Mouse (Mus musculus): ENCODE results near the gene Klhl35.

The Klhl35 gene

DNA sequence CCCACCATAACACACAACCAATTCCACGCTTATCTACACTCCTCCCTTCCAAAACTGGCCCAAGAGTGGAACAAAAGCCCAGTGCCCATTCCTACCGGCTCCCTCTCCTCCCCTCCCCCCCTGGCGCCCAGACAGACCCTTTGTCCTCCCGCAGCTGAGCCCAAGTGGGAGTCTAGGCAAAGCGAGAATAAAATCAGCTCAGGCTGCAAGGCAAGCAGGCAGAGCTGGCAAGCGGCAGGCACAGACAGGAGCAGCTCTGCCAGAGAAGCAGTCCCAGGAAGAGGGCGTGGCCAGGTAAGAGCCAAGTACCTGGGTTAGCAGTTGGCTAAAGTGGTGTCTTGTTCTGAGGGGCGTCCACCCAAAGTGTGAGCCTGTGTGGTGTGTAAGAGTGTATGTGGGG lies at the start of gene Klhl35:
Gene Klhl35 (plus strand): TSS at position 194 of the 400 bp plus-strand sequence.
- in situ Hi-C loops (cut with MseI, MboI): no loop called here

DNA sequence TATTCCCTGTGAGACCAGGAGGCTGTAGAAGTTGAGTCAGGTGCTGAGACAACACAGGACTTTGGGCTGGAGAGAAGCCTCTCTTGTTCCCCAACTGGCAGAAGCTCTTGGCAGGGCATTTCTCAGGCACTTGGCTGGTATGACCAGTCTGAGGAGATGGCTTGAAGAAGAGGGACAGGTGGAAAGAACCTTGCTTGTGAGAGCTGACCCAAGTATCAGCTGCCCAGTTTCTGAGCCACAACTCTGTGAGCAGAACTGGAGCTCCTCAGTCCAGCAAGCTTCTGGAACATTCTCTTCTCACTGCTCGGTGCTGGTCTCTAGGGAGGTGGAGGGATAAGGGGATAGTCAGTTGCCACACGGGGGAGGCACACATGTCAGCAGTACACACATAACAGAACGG lies 46.5 kb upstream of the Klhl35 start:
- in situ Hi-C loops (cut with MseI, MboI): no loop called here

DNA sequence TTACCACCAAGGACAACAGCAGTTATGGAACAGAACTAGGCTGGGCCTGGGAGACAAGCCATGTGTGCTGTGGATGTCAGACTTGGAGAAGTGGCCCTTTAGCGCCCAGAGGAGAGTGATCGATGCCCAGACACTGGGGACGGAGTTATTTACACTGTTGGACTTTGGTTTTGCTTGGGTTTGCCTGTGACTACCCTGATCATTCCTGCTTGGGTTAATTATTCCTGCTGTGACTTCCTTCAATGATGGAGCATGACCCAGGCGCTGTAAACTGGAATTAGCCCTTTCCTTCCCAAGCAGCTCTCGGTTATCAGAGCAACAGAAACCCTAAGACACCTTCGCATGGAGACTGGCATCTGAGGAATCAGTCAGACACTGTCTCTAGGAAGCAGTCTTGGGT lies 44.8 kb upstream of the Klhl35 start:
- in situ Hi-C loops (cut with MseI, MboI): no loop called here

DNA sequence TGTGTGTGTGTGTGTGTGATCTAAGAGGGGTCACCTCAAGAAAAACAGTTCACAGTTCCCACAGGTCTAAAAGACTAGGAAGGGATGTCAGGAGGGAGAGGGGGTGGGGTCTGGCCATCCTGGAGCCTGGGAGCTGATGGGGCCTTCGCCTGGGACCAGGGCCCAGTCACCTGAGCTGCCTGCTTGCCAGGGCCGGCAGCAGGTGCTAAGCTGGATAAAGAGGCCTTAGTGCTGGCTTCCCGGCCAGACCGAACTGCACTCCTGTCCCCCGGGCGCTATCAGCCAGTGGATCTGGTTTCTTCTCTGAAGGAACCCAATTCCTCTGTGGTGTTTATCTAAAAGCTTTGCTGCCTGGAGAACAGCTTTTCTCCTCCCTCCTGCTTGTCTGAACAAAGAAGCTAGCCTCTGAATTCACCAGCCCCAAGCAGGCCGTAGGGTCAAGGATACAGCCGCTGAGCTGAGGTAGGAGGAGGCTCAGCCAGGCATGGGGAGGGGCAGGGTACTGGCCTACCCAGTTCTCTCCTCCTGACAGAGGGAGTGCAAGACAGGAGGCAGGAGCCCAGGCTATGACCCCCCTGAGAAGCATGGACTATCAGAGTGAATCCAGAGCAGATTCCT lies 41.2 kb upstream of the Klhl35 start:
- in situ Hi-C loops (cut with MseI, MboI): no loop called here

DNA sequence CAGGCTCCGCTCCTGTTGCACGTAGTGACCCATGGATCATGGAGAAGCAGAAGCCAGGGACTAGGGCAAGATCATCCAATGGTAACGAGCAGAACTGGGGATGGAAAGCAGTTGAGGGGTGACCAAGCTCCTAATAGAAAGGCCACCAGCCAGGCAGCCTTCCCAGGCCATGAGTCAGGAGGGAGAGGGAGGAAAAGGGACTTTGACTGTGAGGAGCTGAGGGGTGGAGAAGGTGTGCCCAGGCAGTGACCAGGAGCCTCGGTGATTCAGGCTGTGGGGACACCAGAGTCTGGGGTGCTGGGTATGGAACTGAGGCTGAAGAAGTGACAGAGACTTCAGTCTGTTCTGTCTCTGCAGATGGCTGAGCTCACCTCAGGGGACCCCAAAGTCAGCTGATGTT lies 40.1 kb upstream of the Klhl35 start:
- in situ Hi-C loops (cut with MseI, MboI): no loop called here

DNA sequence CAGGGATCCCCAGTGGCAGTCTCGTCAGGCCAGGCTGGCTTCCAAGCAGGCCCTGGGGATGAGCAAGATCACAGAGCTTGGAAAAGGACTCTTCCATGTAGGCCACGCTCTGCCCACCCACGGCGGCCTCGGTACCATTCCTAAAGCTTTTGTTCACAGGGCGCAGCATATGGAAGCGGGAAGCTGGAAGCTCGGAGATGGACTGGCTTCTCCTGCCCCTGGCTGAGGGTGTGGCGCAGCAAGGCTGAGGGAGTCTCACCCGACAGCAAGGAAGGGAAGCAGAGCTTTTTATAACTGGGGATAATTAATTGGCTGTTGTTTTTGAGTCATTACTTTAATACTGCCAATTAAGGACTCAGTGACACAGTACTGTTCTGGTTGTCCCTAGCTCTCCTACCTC lies 38.8 kb upstream of the Klhl35 start:
- in situ Hi-C loops (cut with MseI, MboI): no loop called here

DNA sequence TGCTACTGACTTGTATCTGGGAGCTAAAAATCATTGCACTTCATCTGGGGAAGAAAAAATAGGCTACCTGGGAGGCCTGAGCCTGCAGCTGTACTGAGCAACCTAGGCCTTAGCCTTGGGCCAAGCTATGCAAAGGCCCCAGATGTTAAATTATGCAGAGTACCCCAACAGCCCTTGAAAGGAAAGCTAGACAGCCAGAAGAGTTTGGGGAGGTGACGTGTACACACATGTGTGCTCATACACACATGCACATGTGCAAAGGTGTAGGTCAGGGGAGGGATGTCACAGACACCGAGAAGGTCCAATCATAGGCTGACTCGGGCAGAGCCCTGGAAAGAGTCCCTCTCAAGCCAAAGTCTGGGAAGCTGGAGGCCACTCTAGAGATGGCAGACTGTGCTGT lies 37.8 kb upstream of the Klhl35 start:
- in situ Hi-C loops (cut with MseI, MboI): no loop called here

DNA sequence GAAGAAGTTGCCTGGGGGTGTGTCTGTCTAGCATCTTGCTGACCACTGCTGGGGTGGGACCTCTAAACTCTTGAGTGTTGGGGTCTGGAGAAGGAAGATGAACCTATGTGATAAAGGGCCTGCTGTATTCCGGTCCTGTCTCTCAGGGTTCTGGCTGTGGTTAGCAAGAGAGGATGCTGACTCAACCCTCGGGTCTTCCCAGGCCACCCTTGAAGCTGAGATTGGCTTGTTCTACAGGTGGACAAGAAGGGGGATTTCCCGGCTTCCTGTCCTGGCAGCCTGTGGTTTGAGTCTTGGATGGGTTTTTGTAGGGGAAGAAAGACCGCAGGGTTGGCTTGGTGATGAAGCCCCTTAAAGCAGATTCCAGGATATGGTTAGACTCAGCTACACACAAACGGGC lies 37.0 kb upstream of the Klhl35 start:
- in situ Hi-C loops (cut with MseI, MboI): no loop called here

DNA sequence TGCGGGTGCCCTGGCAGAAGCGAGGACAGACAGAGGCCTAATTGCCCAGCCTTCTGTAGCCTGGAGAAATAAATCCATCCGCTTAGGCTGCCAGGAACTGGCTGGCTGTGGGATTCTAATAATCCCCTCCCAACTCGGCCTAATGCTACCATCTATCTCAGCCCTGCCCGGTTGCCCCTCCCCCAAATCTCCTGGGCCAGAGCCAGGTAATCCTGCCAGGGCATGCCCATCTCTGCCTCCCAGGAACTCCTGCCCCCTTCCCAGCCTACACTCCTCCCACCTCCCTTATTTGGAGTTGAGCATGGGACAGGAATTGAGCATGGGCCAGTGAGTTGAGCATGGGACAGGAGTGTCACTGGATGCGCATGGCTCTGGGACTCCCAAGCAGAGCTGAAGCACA lies 36.0 kb upstream of the Klhl35 start:
- in situ Hi-C loops (cut with MseI, MboI): no loop called here

- in situ Hi-C loops (cut with MseI, MboI): no loop called here
Observed at GRCm38 (mm10) chr7:99430246-99430645, 35.6 kb upstream of the Klhl35 start.

DNA sequence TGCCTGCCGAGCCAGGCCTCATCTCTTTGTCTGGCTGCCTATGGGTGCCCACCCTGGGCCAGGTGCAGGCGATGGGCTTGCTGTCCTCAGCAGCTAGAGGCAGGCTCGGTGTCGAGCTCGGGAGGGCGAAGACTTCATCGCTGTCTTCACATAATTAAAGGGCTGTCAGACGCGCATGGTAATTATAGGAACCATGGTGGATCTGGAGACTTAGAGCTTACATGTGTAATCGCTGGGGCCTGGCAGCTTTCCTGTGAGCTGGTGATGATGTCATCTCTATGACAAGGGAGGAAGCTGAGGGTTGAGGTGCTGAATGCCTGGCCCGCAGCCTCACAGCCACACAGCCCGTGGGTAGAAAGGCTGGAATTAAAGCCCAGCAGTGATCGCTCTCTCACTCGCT lies 33.6 kb upstream of the Klhl35 start:
- in situ Hi-C loops (cut with MseI, MboI): no loop called here

DNA sequence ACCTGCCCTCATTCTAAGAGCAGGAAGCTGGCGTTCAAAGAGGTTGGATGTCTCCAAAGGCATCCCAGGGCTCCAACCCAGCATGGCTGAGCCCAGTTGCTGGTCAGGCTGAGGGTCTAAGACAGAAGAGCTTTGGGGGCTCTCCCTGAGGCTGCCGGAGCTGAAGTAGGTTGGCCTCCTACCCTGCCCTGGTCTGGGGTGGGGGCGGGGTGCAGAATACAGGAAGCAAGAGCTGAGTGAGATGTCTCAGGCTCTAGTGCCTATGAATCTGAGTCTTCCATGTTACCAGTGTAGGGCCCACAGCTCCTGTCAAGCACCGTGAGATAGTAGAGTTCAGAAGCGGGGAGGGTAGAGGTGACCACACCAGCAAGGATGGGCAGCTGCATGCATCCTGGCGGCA lies 32.9 kb upstream of the Klhl35 start:
- in situ Hi-C loops (cut with MseI, MboI): no loop called here

GRCm38 (mm10) chr7:99434672-99435250 lies 31.0 kb upstream of the Klhl35 start:
- in situ Hi-C loops (cut with MseI, MboI): no loop called here

GRCm38 (mm10) chr7:99436530-99436929 lies 29.3 kb upstream of the Klhl35 start:
- in situ Hi-C loops (cut with MseI, MboI): no loop called here

- in situ Hi-C loops (cut with MseI, MboI): no loop called here
Observed at GRCm38 (mm10) chr7:99438881-99439280, 26.9 kb upstream of the Klhl35 start.

DNA sequence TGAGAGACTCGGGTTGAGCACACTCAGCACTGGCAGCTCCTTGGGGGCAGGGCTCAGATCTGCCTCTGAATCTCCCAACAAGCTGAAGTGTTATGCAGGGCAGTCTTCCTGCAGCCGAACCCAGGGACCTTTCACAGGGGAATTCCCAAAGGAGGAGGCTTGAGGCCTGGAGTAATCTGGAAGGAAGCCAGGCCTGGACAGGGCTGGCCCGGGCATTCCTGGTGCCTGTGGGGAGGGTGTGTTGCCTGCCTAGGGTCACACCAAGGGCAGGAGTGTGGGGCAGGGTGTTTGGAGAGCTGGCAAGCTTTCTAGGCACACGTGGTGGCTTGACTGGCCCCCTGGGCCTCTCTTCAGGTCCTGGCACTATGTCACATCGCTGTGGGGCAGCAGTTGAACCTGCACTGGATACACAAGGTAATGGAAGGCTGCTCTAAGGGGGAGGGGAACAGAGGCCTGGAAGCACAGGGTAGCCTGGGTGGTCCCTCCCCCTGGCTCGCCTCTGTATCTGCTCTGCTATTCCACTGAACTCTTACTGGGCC lies 24.2 kb upstream of the Klhl35 start:
- in situ Hi-C loops (cut with MseI, MboI): loop anchor here in 1 of 2 experiments (5.0 kb wide), 1 partner anchor 64 kb away; no protein-coding TSS in a partner anchor

DNA sequence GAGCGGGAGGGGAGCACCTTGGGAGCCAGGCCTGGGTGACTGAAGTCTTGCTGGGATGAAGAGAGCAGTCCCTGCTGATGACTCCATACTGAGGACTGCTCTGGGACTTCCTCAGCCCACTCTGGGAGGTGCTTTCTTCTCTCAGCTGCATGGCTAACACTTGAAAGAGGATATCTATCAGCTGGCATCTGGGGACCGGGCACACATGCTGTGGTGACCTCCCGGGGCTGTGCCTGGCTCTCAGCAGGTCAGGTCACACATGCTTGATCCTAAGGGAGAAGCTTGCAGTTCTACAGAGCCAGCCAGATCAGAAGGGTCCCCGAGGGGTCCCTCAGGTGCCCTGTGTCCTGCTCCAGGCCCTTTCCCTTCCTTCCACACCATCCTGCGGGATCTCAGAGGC lies 22.6 kb upstream of the Klhl35 start:
- in situ Hi-C loops (cut with MseI, MboI): loop anchor here in 1 of 2 experiments (5.0 kb wide), 1 partner anchor 66 kb away; no protein-coding TSS in a partner anchor

- in situ Hi-C loops (cut with MseI, MboI): loop anchor here in 1 of 2 experiments (5.0 kb wide), 1 partner anchor 67 kb away; no protein-coding TSS in a partner anchor
Observed at GRCm38 (mm10) chr7:99444012-99444411, 21.8 kb upstream of the Klhl35 start.

DNA sequence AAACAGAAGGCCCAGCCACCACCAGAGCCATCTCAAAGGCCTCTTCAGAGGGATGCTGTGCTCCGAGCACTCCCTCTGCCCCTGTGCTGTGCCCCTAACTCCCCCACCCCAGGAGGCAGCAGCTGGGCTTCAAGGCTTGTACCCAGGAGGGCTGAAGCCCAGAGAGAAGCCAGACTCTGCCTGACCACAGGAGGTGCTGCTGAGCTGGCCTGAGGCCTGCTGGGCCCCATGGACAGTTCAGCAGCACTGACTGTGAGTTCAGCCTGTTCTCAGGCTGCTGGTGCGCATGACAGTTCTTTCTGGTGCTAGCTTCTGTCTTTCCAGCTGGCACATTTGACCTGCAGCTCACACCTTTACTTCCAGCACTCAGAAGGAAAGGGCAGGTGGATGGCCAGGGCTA lies 20.0 kb upstream of the Klhl35 start:
- in situ Hi-C loops (cut with MseI, MboI): loop anchor here in 1 of 2 experiments (5.0 kb wide), 1 partner anchor 69 kb away; no protein-coding TSS in a partner anchor

- in situ Hi-C loops (cut with MseI, MboI): loop anchor here in 1 of 2 experiments (5.0 kb wide), 1 partner anchor 70 kb away; no protein-coding TSS in a partner anchor
Observed at GRCm38 (mm10) chr7:99447323-99447722, 18.5 kb upstream of the Klhl35 start.

- in situ Hi-C loops (cut with MseI, MboI): loop anchor here in 1 of 2 experiments (5.0 kb wide), 1 partner anchor 71 kb away; no protein-coding TSS in a partner anchor
Observed at GRCm38 (mm10) chr7:99448619-99449018, 17.2 kb upstream of the Klhl35 start.

DNA sequence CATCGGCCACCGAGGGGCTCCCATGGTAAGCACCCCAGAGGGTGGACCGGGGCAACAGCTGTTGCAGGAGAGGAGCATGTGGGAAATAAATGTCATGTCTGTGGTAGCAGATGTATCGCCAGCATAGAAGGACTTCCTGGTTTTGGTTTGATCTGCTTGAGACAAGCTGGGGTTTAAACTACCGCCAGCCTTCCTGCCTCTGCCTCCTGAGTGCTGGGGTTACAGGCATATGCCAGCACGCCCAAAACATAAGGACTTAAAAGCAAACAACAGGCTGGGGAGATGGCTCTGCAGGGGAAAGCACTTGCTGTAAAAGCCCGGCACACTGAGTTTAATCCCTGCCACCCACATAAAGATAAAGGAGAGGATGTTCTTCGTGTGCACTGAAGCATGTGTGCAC lies 16.7 kb upstream of the Klhl35 start:
- in situ Hi-C loops (cut with MseI, MboI): loop anchor here in 1 of 2 experiments (5.0 kb wide), 1 partner anchor 72 kb away; no protein-coding TSS in a partner anchor

GRCm38 (mm10) chr7:99449751-99450150 lies 16.1 kb upstream of the Klhl35 start:
- in situ Hi-C loops (cut with MseI, MboI): loop anchor here in 1 of 2 experiments (5.0 kb wide), 1 partner anchor 72 kb away; no protein-coding TSS in a partner anchor

All from mouse trophoblast stem cell (cell line).